Mouse (Mus musculus): ENCODE results near the gene Atg4a. TPM values are rescaled to one million over a fixed set of nuclear protein-coding genes. Genes with fewer than 3 reads are reported as not detected.

The Atg4a gene
- polyA plus RNA-seq, 1 experiment from 2014 or later: 12.2 TPM

- Histone ChIP-seq H3K9me3 (replicated peaks; ENCODE audit: control insufficient read depth, low read length) (no peaks in the 10 kb centered on the region), H3K4me1 (ENCODE audit: control insufficient read depth, insufficient read depth, low read length) (no peaks in the 10 kb centered on the region), H3K27me3 (ENCODE audit: control insufficient read depth, insufficient read depth, low read length) (peaks cover 8% of the 10 kb centered on the region), H3K36me3 (ENCODE audit: control insufficient read depth, insufficient read depth, low read length) (no peaks in the 10 kb centered on the region), H3K27ac (ENCODE audit: low read depth, low read length) (no peak overlapping the region), H3K4me3 (ENCODE audit: low read depth, low read length) (no peak overlapping the region), H3K4me2 (no peak overlapping the region), H3K9ac (ENCODE audit: low read depth, low read length) (no peak overlapping the region)
- no peak for ATAC-seq (replicated peaks; ENCODE audit: insufficient number of reproducible peaks, low FRiP score, low TSS enrichment)
Observed at GRCm38 (mm10) chrX:141195036-141195435, 238.3 kb downstream of the Atg4a start.

GRCm38 (mm10) chrX:141198993-141199392 lies 242.3 kb downstream of the Atg4a start:
- no peak overlapping the region for H3K9ac ChIP-seq (ENCODE audit: low read depth, low read length)

DNA sequence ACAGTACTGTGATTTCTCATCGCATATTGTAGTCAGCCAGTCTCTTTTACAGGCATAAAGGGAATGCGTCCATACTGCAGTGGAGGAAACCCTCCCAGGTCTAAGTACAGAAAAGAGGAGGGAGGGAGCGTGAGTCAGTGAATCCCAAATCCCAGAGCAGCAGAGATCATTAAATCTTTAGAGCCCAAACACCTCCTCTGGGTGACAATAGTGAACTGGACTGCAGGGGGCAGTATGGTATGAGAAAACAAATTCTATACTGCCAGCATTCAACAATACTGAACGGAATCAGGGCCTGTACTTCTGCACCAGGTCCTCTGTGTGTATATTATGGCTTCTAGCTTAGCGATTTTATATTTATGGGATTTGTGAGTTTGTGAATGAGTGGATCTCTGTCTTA lies 256.1 kb downstream of the Atg4a start:
- ATAC-seq (replicated peaks; ENCODE audit: insufficient number of reproducible peaks, low FRiP score, low TSS enrichment): no peak
- H3K9me3 ChIP-seq (replicated peaks; ENCODE audit: control insufficient read depth, low read length): no peaks in the 10 kb centered on the region
- no peak overlapping the region for H3K27ac ChIP-seq (ENCODE audit: low read depth, low read length)
- no peaks in the 10 kb centered on the region for H3K27me3 ChIP-seq (ENCODE audit: control insufficient read depth, insufficient read depth, low read length)
- no peaks in the 10 kb centered on the region for H3K36me3 ChIP-seq (ENCODE audit: control insufficient read depth, insufficient read depth, low read length)
- WGBS (ENCODE audit: insufficient replicate concordance): 43% methylated on average over 5 of the region's 5 CpGs
- no peak overlapping the region for H3K4me3 ChIP-seq (ENCODE audit: low read depth, low read length)
- no peak overlapping the region for H3K9ac ChIP-seq (ENCODE audit: low read depth, low read length)
- no peak overlapping the region for H3K4me2 ChIP-seq
- no peaks in the 10 kb centered on the region for H3K4me1 ChIP-seq (ENCODE audit: control insufficient read depth, insufficient read depth, low read length)

More at GRCm38 (mm10) chrX:141198993-141199392, 242.3 kb downstream of the Atg4a start:
- no peak overlapping the region for H3K4me3 ChIP-seq (ENCODE audit: low read depth, low read length)
- no peaks in the 10 kb centered on the region for H3K9me3 ChIP-seq (replicated peaks; ENCODE audit: control insufficient read depth, low read length)
- H3K27me3 ChIP-seq (ENCODE audit: control insufficient read depth, insufficient read depth, low read length): peaks cover 3% of the 10 kb centered on the region; the same call in 1 of the 2 replicates
- WGBS (ENCODE audit: insufficient replicate concordance): 74% methylated on average over 3 of the region's 3 CpGs
- H3K36me3 ChIP-seq (ENCODE audit: control insufficient read depth, insufficient read depth, low read length): no peaks in the 10 kb centered on the region
- ATAC-seq (replicated peaks; ENCODE audit: insufficient number of reproducible peaks, low FRiP score, low TSS enrichment): no peak
- no peak overlapping the region for H3K4me2 ChIP-seq
- H3K27ac ChIP-seq (ENCODE audit: low read depth, low read length): no peak overlapping the region
- no peaks in the 10 kb centered on the region for H3K4me1 ChIP-seq (ENCODE audit: control insufficient read depth, insufficient read depth, low read length)

Other genes starting within 250 kb of the Atg4a start
- gene Tex13b, start 143.5 kb upstream of the Atg4a start, polyA plus RNA-seq (2014; fragmentation: Nextera tagmentation; extraction: Ambion mirVana): not detected in 2 replicates
- gene Vsig1, start 49.3 kb upstream of the Atg4a start, polyA plus RNA-seq (2014; fragmentation: Nextera tagmentation; extraction: Ambion mirVana): not detected in 2 replicates
- 37.6 and 37.7 TPM in 2 replicates for gene Psmd10, start 179 bp upstream of the Atg4a start, polyA plus RNA-seq (2014; fragmentation: Nextera tagmentation; extraction: Ambion mirVana)

Measured in heart, embryonic 11.5 days (tissue).